ENCODE assay signal across 8 mouse cellular contexts in the genomic region with DNA sequence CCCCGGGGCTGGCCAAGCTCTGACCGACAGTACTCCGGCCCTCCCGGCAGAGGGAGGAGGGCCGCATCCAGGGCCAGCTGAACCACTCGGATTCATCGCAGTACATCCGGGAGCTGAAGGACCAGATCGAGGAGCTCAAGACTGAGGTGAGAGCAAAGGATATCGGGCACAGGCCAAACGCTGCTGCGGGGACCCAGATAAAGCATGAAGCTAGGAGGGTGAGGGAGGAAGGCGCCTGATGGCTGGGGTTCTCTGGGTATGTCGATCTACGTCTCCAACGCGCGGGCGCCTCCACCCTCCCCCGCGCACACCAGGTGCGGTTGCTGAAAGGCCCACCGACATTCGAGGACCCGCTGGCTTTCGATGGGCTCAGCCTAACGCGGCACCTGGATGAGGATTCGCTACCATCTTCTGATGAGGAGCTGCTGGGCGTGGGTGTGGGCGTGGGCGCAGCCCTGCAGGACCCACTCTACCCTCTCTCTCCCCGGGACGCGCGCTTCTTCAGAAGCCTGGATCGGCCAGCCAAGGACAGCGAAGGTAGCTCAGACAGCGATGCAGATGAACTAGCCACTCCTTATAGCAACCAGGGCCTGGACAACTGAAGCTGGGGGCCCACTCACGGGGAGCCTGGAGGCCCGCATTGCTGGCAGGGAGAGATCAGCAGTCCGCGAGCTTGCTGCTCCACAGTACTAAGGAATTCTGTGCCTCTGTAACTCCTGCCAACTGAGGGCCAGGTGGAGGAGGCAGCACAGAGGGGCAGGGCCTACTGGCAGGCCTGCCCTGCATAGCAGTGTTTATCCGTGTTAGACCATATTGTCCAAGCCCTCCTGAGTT. TPM values are rescaled to one million over a fixed set of nuclear protein-coding genes. Genes with fewer than 3 reads are reported as not detected.
DNase-seq lines count a peak whose midpoint lies in the region; ATAC-seq lines count a peak whose summit lies in the region.

No protein-coding gene starts in this region.

- peaks cover 62% of the 10 kb centered on the region for H3K27me3 ChIP-seq in limb, embryonic 13.5 days
- peaks cover 7% of the 10 kb centered on the region; the same call in 1 of the 2 replicates for H3K27me3 ChIP-seq in stomach, embryonic 14.5 days (ENCODE audit: control insufficient read depth, insufficient read depth, low read length)

- H3K9me3 ChIP-seq in limb, embryonic 13.5 days: 0 out of 2 replicates have a peak, but pooled peaks cover 4% of the 10 kb centered on the region
- H3K9me3 ChIP-seq in stomach, embryonic 14.5 days (ENCODE audit: control insufficient read depth, low read depth, low read length): no peaks in the 10 kb centered on the region

- H3K9ac ChIP-seq in limb, embryonic 13.5 days: peak overlapping the region; percentile 53
- H3K9ac ChIP-seq in stomach, embryonic 14.5 days (replicated peaks; ENCODE audit: low read depth, low read length): no peak overlapping the region

- 10% methylated on average over 43 of the region's 44 CpGs for WGBS in limb, embryonic 13.5 days
- 18% methylated on average over 44 of the region's 44 CpGs for WGBS in stomach, embryonic 14.5 days

- no peak overlapping the region for H3K27ac ChIP-seq in limb, embryonic 13.5 days
- H3K27ac ChIP-seq in stomach, embryonic 14.5 days (ENCODE audit: low read length): no peak overlapping the region

- ATAC-seq in cerebellum, adult (ENCODE audit: insufficient number of reproducible peaks, low FRiP score, low TSS enrichment): peak; percentile 70
- peak; percentile 29; the same call in 1 of the 2 replicates for ATAC-seq in limb, embryonic 13.5 days (ENCODE audit: low FRiP score, low read depth)
- ATAC-seq in stomach, embryonic 14.5 days (ENCODE audit: insufficient number of reproducible peaks, insufficient read depth, low FRiP score, low read depth): peak; percentile 47

- DNase-seq in cerebellum, adult 9-10 months: no peak
- DNase-seq in retina, embryonic 14.5 days (ENCODE audit: low spot score): peak; percentile 24
- DNase-seq in retina, postnatal 1 day: no peak
- DNase-seq in gastrocnemius, postnatal 4 days (ENCODE audit: low spot score in 2 of 2): no peak
- DNase-seq in kidney, adult 18-20 months: no peak

- peaks cover 53% of the 10 kb centered on the region for H3K36me3 ChIP-seq in limb, embryonic 13.5 days
- H3K36me3 ChIP-seq in stomach, embryonic 14.5 days (ENCODE audit: control insufficient read depth, insufficient read depth, low read length): no peaks in the 10 kb centered on the region; the same call in 1 of the 2 replicates

- H3K4me2 ChIP-seq in limb, embryonic 13.5 days (replicated peaks): peak overlapping the region; percentile 45
- H3K4me2 ChIP-seq in stomach, embryonic 14.5 days (replicated peaks; ENCODE audit: low read depth, low read length): peak overlapping the region; percentile 23; the same call in 1 of the 2 replicates

- peak overlapping the region; percentile 8 for H3K4me3 ChIP-seq in limb, embryonic 13.5 days
- no peak overlapping the region for H3K4me3 ChIP-seq in stomach, embryonic 14.5 days (ENCODE audit: low read depth, low read length)

- peaks cover 19% of the 10 kb centered on the region for H3K4me1 ChIP-seq in limb, embryonic 13.5 days
- peaks cover 3% of the 10 kb centered on the region; the same call in 1 of the 2 replicates for H3K4me1 ChIP-seq in stomach, embryonic 14.5 days (ENCODE audit: control insufficient read depth, insufficient read depth, low read length)

RNA-seq across cellular contexts. Expression of gene Prr36, which starts 10.9 kb away (rescaled TPM):
- 1.3 and 1.6 TPM in 2 replicates for polyA plus RNA-seq in limb, embryonic 13.5 days (2015; fragmentation: Nextera tagmentation; extraction: Ambion mirVana)
- polyA plus RNA-seq in stomach, embryonic 14.5 days (2014; fragmentation: Nextera tagmentation; extraction: Ambion mirVana): 6.3 and 8.9 TPM in 2 replicates
- total RNA-seq in gastrocnemius, postnatal 4 days (2021): under 1 TPM; 0.13 to 0.27 TPM

RNA-seq across cellular contexts. Expression of gene Lrrc8e, which starts 20.2 kb away (rescaled TPM):
- polyA plus RNA-seq in limb, embryonic 13.5 days (2015; fragmentation: Nextera tagmentation; extraction: Ambion mirVana): 0.41 and 0.62 TPM in 2 replicates
- polyA plus RNA-seq in stomach, embryonic 14.5 days (2014; fragmentation: Nextera tagmentation; extraction: Ambion mirVana): 3.5 and 3.6 TPM in 2 replicates
- under 1 TPM in 1 of 2 experiments, not detected in 1; 0.07 TPM for total RNA-seq in gastrocnemius, postnatal 4 days (2021)

RNA-seq across cellular contexts. Expression of gene Map2k7, which starts 32.1 kb away (rescaled TPM):
- polyA plus RNA-seq in limb, embryonic 13.5 days (2015; fragmentation: Nextera tagmentation; extraction: Ambion mirVana): 29.3 and 29.9 TPM in 2 replicates
- 22.0 and 26.0 TPM in 2 replicates for polyA plus RNA-seq in stomach, embryonic 14.5 days (2014; fragmentation: Nextera tagmentation; extraction: Ambion mirVana)
- total RNA-seq in gastrocnemius, postnatal 4 days (2021): 10 to 100 TPM; 58.3 to 62.6 TPM

RNA-seq across cellular contexts. Expression of gene Gm49320, which starts 32.3 kb away (rescaled TPM):
- 1.3 and 2.4 TPM in 2 replicates for polyA plus RNA-seq in limb, embryonic 13.5 days (2015; fragmentation: Nextera tagmentation; extraction: Ambion mirVana)
- polyA plus RNA-seq in stomach, embryonic 14.5 days (2014; fragmentation: Nextera tagmentation; extraction: Ambion mirVana): 2.4 and 2.7 TPM in 2 replicates
- under 1 TPM in 1 of 2 experiments, not detected in 1; 0.20 TPM for total RNA-seq in gastrocnemius, postnatal 4 days (2021)

RNA-seq across cellular contexts. Expression of gene Evi5l, which starts 40.0 kb away (rescaled TPM):
- polyA plus RNA-seq in limb, embryonic 13.5 days (2015; fragmentation: Nextera tagmentation; extraction: Ambion mirVana): 31.3 and 34.0 TPM in 2 replicates
- polyA plus RNA-seq in stomach, embryonic 14.5 days (2014; fragmentation: Nextera tagmentation; extraction: Ambion mirVana): 20.2 and 20.8 TPM in 2 replicates
- 10 to 100 TPM; 25.2 to 29.0 TPM for total RNA-seq in gastrocnemius, postnatal 4 days (2021)
